Mouse (Mus musculus) cortical plate, adult 2 months (tissue): Measurements from ENCODE around the gene Gm45261.

Experiments used
- CTCF ChIP-seq: fragments of 200-500 bp; IDR thresholded peaks from 2 replicates; pipeline ENCODE4 v1.5.1; 2011; ENCODE audit warnings: mild to moderate bottlenecking, control low read depth, low read length; ENCODE audit not compliant: insufficient read depth; ENCODE audit errors: extremely low read depth
- POLR2A ChIP-seq: fragments of 200-500 bp; IDR thresholded peaks from 2 replicates; pipeline ENCODE4 v1.6.1; 2011; ENCODE audit warnings: mild to moderate bottlenecking, low read length, control low read depth; ENCODE audit not compliant: insufficient read depth; ENCODE audit errors: extremely low read depth

DNA sequence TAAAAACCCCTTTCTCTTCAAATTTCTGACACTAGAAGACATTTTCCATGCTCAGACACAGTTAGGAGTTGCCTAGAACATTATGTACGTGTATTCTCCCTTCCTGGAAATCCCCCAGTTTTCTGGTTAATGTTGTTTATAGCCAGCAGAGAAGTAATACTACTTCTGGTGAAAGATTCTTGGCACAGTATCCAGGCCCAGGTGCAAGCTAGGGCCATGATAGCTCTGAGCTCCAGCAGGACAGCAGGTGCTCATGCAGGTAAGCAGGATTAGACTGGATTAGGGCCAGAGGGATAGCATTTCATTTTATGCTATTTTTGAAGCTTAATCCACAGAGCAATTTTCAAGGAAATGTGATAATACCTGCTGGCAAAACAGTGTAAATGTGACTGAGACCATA is 33.8 kb downstream of the Gm45261 start:
- TF ChIP-seq CTCF: no peak
- no peak for TF ChIP-seq POLR2A
